Mouse (Mus musculus): Measurements from ENCODE around the gene Paxx.
"Not testable (repeated sequence)": the region's sequence is repeated elsewhere in the genome, so short reads cannot be mapped to it uniquely, and the experiment has no call there.

Gene Paxx

GRCm38 (mm10) chr2:25450853-25451647 is 9.8 kb downstream of the Paxx start:
- no peak for DNase-seq (ENCODE audit: low spot score)

GRCm38 (mm10) chr2:25442682-25443081 is 18.2 kb downstream of the Paxx start:
- DNase-seq (ENCODE audit: low spot score): no peak

DNA sequence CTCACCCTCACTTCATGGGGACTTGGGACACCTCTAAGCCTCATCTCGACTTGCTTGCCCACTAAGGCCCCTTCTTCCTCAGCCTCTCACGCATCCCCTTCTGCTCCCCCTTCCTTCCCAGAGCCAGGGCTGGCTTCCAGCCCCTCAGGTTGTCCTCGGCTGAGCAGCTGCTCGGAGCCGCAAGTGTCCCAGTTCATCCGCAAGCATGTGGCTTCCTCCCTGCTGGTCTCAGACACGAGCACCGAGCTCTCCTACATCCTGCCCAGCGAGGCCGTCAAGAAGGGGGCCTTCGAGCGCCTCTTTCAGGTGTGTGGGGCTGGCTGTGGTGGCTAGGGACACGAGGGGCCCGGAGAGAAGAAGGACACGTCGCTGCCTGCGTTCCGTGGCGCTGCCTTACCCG is 19.8 kb downstream of the Paxx start:
- no peak for DNase-seq (ENCODE audit: low spot score)

DNA sequence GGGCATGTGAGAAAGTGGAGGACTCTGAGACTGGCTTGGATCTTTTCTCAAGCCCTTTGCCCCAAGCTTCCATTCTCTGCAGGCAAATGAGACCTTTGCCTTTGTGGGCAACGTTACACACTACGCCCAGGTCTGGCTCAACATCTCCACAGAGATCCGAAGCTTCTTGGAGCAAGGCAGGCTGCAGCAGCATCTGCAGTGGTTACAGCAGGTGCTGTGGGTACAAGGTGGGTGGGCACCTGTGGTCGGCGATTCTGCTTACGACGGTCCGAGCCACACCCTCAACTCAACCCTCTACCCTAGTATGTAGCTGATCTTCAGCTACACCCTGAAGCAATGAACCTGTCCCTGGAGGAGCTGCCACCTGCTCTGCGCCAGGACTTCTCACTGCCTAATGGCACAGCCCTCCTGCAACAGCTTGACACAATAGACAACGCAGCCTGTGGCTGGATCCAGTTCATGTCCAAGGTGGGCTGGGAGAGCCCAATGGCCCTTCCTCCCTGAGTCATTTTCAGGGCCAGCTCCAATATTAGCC is 24.5 kb downstream of the Paxx start:
- no peak for DNase-seq (ENCODE audit: low spot score)

- DNase-seq (ENCODE audit: low spot score): no peak
Observed at GRCm38 (mm10) chr2:25434292-25434691, 26.6 kb downstream of the Paxx start.

DNA sequence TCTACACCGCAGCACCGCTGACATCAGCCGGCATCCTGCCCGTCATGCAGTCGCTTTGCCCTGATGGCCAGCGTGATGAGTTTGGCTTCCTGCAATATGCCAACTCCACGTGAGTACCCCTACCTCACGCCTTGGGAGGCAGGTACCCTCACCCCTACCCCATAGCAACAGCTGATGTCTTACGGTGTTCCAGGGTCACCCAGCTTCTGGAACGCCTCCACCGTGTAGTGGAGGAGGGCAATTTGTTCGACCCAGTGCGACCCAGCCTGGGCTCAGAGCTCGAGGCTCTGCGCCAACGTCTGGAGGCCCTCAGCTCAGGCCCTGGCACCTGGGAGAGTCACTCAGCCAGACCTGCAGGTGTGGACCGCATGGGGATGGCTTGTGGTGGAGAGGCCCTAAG is 27.8 kb downstream of the Paxx start:
- DNase-seq (ENCODE audit: low spot score): no peak

DNA sequence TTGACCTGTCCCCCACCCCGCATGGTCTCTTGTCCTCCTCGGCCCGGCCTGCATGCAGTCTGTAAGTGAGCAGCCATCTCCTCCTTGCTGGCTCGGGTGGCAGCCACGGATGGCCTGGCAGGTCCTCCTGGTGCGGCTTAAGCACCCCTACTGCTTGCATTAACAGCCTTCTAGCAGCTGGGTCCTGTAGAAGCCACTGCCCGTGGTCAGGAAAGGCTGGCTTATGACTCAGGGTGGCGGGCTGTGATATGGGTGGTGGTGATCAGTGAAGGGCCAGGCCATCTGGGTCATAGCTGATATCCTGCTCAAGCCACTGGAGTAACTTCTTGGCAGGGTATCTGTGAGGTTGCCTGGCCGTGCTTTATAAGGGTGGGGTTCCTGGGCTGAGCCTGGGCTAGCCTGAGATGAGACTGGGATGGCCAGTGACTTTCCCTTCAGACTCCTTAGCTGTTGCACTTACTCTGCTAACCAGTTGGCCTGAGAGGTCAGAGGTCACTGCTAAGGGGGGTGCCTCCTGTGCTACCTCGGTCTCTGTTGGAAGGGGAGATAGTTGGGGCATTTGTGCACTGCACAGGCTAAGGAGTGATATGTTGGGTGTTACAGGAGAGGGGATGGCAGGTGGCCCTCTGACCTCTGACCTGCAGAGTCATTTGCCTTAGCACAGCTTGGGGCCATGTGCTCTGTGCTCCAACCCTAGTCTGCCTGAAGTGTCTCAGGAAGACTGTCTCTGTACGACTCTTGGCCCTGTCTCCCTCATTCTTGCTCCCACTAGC is 28.4 kb downstream of the Paxx start:
- no peak for DNase-seq (ENCODE audit: low spot score)

- DNase-seq (ENCODE audit: low spot score): no peak
Observed at GRCm38 (mm10) chr2:25431308-25431855, 29.5 kb downstream of the Paxx start.

GRCm38 (mm10) chr2:25430395-25431233 is 30.3 kb downstream of the Paxx start:
- no peak for DNase-seq (ENCODE audit: low spot score)

DNA sequence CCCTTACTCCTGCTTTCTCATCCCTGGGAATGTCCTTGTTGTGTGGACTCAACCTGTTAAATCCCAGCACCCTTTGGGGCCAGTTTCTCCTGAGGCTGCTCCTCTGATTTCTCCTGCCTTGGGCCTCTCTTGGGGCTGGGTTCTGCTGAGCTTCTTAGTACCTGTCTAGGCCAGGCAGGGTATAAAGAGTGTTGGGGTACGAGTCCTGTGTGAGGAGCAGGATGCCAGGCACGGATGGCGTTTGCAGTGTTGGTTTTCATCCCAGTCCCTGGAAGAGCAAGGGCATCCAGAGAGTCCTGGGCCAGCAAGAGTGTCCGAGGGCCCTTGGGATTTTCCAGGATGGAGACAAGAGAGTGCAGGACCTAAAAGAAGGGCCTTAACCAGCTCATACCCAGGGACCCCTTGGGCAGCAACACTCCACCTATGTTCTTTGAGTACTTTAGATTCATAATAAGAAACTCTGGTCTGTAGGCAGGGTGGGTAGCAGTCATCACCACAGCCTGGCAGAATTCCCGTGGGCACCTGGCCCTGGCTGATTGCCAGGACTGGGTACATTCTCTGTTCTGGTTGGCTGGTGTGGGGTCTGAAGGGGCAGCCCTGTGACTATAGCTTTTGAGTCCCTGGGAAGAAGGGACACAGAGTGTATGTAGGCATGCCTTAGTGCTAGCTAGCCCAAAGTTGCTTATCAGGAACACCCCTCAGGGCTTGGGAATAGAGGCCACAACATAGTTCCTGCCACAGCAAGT is 31.3 kb downstream of the Paxx start:
- DNase-seq (ENCODE audit: low spot score): no peak

GRCm38 (mm10) chr2:25428442-25429236 is 32.3 kb downstream of the Paxx start, which contains the start of gene Abca2:
Abca2 (plus strand) TSS chr2:25428703.
- DNase-seq (ENCODE audit: low spot score): peak; percentile 93

GRCm38 (mm10) chr2:25427256-25427655 is 33.6 kb downstream of the Paxx start:
- no peak for DNase-seq (ENCODE audit: low spot score)

DNA sequence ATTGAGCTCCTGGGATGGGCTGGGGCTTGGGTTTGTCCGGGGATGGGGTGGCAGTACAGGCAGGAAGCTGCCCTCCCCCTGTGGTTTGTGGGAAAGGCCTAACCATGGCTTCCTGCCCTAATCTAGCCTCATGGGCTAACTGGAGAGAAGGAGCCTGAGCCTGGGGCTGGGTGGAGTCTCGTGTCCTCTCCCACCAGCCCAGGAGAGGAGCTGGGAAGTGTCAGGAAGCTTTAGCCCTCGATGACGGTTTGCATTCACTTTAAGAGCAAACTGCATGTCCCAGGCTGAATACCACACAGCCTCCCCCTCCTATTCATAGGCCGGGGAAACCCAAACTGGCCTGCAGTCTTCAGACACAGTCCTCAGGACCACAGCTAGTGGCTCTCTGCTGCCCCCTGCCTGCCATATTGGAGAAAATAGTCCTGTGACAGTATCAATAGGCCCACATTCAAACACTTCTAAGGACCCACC is 34.1 kb downstream of the Paxx start:
- DNase-seq (ENCODE audit: low spot score): peak; percentile 73

GRCm38 (mm10) chr2:25425481-25425880 is 35.4 kb downstream of the Paxx start:
- no peak for DNase-seq (ENCODE audit: low spot score)

- no peak for DNase-seq (ENCODE audit: low spot score)
Observed at GRCm38 (mm10) chr2:25423626-25424025, 37.3 kb downstream of the Paxx start.

DNA sequence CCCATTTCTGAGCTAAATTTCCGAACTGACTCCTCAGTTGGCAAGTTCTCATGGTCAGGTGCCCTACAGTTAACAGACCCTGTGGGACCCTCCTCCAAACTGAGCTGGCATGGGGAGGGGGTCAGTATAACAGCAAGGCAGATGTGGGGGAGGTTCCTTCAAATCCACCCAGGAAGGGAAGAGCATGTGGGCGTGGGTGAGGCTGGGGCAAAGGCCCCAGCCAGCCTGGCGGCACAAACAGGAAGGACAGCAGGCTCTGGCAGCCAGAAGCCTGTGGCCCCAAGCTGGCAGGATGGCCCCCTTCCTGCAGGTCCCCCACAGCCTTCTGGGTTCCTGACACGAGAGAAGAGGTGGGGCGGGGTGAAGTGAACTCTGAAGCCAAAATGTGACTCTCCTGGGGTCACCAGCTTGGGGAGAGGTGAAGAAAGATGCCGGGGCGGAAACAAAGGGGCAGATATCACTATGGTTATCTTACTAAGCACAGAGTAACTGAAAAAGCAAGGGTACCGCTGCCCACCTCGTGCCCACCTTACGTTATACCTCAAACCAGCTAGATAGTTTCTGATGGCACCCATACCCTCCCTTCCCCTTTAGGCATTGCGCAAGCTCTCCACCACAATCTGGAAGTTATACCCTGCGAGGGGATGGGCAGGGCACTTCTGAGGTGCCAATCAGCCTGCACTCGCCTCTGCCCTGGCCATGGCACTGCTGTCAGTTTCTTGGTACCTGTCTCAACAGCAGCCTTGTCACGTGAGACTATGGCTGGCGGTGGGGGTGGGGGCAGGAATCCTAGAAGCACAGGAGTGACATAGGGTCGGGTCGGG is 38.1 kb downstream of the Paxx start, which contains the start of gene Fut7:
Gene Fut7 (plus strand): TSS at position 681 of the 824 bp plus-strand sequence.
- no peak for DNase-seq (ENCODE audit: low spot score)

GRCm38 (mm10) chr2:25421896-25422295 is 39.0 kb downstream of the Paxx start:
- DNase-seq (ENCODE audit: low spot score): peak; percentile 37

GRCm38 (mm10) chr2:25417426-25417825 is 43.5 kb downstream of the Paxx start:
- no peak for DNase-seq (ENCODE audit: low spot score)

GRCm38 (mm10) chr2:25413436-25413835 is 47.5 kb downstream of the Paxx start:
- not testable (repeated sequence) for DNase-seq (ENCODE audit: low spot score)

All from urinary bladder, postnatal 14 days (tissue).